Mouse (Mus musculus): ENCODE measurements around the gene Apoc1. TPM values are rescaled to one million over a fixed set of nuclear protein-coding genes. Genes with fewer than 3 reads are reported as not detected.

The Apoc1 gene
- total and polyA plus RNA-seq, 3 experiments: 0.35 TPM; not detected in 2

- TF ChIP-seq SMC3 (IDR thresholded peaks at IDR 0.05; ENCODE audit: low read depth, low read length) (peak; percentile 29; the same call in 1 of the 2 replicates), ZNF384 (IDR thresholded peaks at IDR 0.05; ENCODE audit: low read depth, low read length) (peak; percentile 82), CTCF (IDR thresholded peaks at IDR 0.05 in 2 of 3, conservative IDR thresholded peaks at IDR 0.05 in 1 of 3; ENCODE audit: control insufficient read depth in 1 of 3, insufficient read depth in 1 of 3, low read depth in 2 of 3, low read length in 3 of 3, poor library complexity in 1 of 3, severe bottlenecking in 1 of 3) (peak; percentile 39 to 61 (median 52)), RAD21 (IDR thresholded peaks at IDR 0.05; ENCODE audit: low read depth, low read length) (peak; percentile 41), RCOR1 (IDR thresholded peaks at IDR 0.05; ENCODE audit: low read depth, low read length) (no peak)
- Histone ChIP-seq H3K79me2 (ENCODE audit: control insufficient read depth, insufficient read depth, low read length, poor library complexity) (peaks cover 29% of the 10 kb centered on the region), H3K9ac (ENCODE audit: control insufficient read depth, low read depth, low read length, poor library complexity, severe bottlenecking) (no peak overlapping the region), H3K4me1 (ENCODE audit: control insufficient read depth in 1 of 2, insufficient read depth in 2 of 2, low read length in 2 of 2) (peaks cover 4 to 12% of the 10 kb centered on the region in 2 experiments; a peak in 3 of 4 replicates), H3K27me3 (ENCODE audit: control insufficient read depth in 1 of 2, insufficient read depth in 2 of 2, low read length in 2 of 2) (no peaks in the 10 kb centered on the region), H3K36me3 (ENCODE audit: control insufficient read depth in 1 of 2, insufficient read depth in 2 of 2, low read length in 2 of 2) (peaks cover 0 to 11% of the 10 kb centered on the region in 2 experiments; a peak in 3 of 4 replicates), H3K4me3 (ENCODE audit: control insufficient read depth in 1 of 2, insufficient read depth in 1 of 2, low read depth in 2 of 2, low read length in 2 of 2) (no peak overlapping the region), H3K9me3 (replicated peaks; ENCODE audit: insufficient read depth, low read length) (no peaks in the 10 kb centered on the region), H3K27ac (ENCODE audit: control insufficient read depth, low read depth, low read length) (no peak overlapping the region)
- peak; percentile 73 for DNase-seq (ENCODE audit: low read depth, low spot score)
Observed at GRCm38 (mm10) chr7:19666750-19667149, 25.7 kb downstream of the Apoc1 start.

GRCm38 (mm10) chr7:19664955-19665841, 27.3 kb downstream of the Apoc1 start, which contains the start of gene Clptm1:
Clptm1 (minus strand) TSS chr7:19665033.
- Histone ChIP-seq H3K4me3 (ENCODE audit: control insufficient read depth in 1 of 2, insufficient read depth in 1 of 2, low read depth in 2 of 2, low read length in 2 of 2) (peak within 1 kb of the TSS; percentile 81 to 87), H3K79me2 (ENCODE audit: control insufficient read depth, insufficient read depth, low read length, poor library complexity) (peaks cover 43% of the 10 kb centered on the region), H3K4me1 (ENCODE audit: control insufficient read depth in 1 of 2, insufficient read depth in 2 of 2, low read length in 2 of 2) (peaks cover 4 to 12% of the 10 kb centered on the region in 2 experiments; a peak in 3 of 4 replicates)
- peak; percentile 99 for TF ChIP-seq SIN3A (IDR thresholded peaks at IDR 0.05; ENCODE audit: low read length)
- TF ChIP-seq KAT2A (conservative IDR thresholded peaks at IDR 0.05; ENCODE audit: low read depth, low read length): peak; percentile 74
- 0 out of 4 replicates have a peak, but pooled peaks of 1 of the 2 experiments have one; percentile 22 for TF ChIP-seq EP300 (IDR thresholded peaks at IDR 0.05; ENCODE audit: low read depth in 1 of 2, low read length in 2 of 2)
- TF ChIP-seq MYC (IDR thresholded peaks at IDR 0.05; ENCODE audit: low read depth, low read length): 0 out of 2 replicates have a peak, but pooled peaks have one; percentile 50
- no peak for TF ChIP-seq UBTF (IDR thresholded peaks at IDR 0.05; ENCODE audit: borderline replicate concordance, insufficient read depth, low read depth, low read length)
- TF ChIP-seq SMC3 (IDR thresholded peaks at IDR 0.05; ENCODE audit: low read depth, low read length): peak; percentile 61
- TF ChIP-seq ZNF384 (IDR thresholded peaks at IDR 0.05; ENCODE audit: low read depth, low read length): peak; percentile 55; the same call in 1 of the 2 replicates
- 0 out of 2 replicates have a peak, but pooled peaks have one; percentile 2 for TF ChIP-seq JUND (IDR thresholded peaks at IDR 0.05; ENCODE audit: low read depth, low read length)
- TF ChIP-seq MEF2A (IDR thresholded peaks at IDR 0.05; ENCODE audit: extremely low read depth, insufficient replicate concordance, low read depth, low read length, poor library complexity, severe bottlenecking): no peak
- TF ChIP-seq MAX (IDR thresholded peaks at IDR 0.05; ENCODE audit: low read length): peak; percentile 67
- no peak for TF ChIP-seq POLR2AphosphoS5 (IDR thresholded peaks at IDR 0.05; ENCODE audit: borderline replicate concordance, low read depth, low read length)
- peak; percentile 29 to 88 (median 47); a peak in 5 of 6 replicates for TF ChIP-seq CTCF (IDR thresholded peaks at IDR 0.05 in 2 of 3, conservative IDR thresholded peaks at IDR 0.05 in 1 of 3; ENCODE audit: control insufficient read depth in 1 of 3, insufficient read depth in 1 of 3, low read depth in 2 of 3, low read length in 3 of 3, poor library complexity in 1 of 3, severe bottlenecking in 1 of 3)
- TF ChIP-seq NELFE (IDR thresholded peaks at IDR 0.05; ENCODE audit: low read depth, low read length): peak; percentile 81
- no peak; the same call in 1 of the 2 replicates for TF ChIP-seq ETS1 (IDR thresholded peaks at IDR 0.05; ENCODE audit: low read depth, low read length)
- TF ChIP-seq USF1 (IDR thresholded peaks at IDR 0.05; ENCODE audit: low read depth, low read length): no peak
- TF ChIP-seq USF2 (IDR thresholded peaks at IDR 0.05; ENCODE audit: borderline replicate concordance in 1 of 2, insufficient read depth in 1 of 2, low read depth in 1 of 2, low read length in 2 of 2): no peak
- peak; percentile 76; the same call in 1 of the 2 replicates for TF ChIP-seq POLR2AphosphoS2 (IDR thresholded peaks at IDR 0.05; ENCODE audit: low read length)
- no peak for TF ChIP-seq ZC3H11A (IDR thresholded peaks at IDR 0.05; ENCODE audit: low read depth, low read length)
- TF ChIP-seq TBP (IDR thresholded peaks at IDR 0.05; ENCODE audit: low read depth, low read length): peak; percentile 80
- peak; percentile 84 for TF ChIP-seq MXI1 (IDR thresholded peaks at IDR 0.05; ENCODE audit: low read depth, low read length)
- TF ChIP-seq TCF12 (IDR thresholded peaks at IDR 0.05; ENCODE audit: low read depth, low read length): peak; percentile 48
- peak; percentile 72; the same call in 1 of the 2 replicates for TF ChIP-seq E2F4 (IDR thresholded peaks at IDR 0.05; ENCODE audit: borderline replicate concordance, low read depth, low read length)
- no peak for TF ChIP-seq MAFK (IDR thresholded peaks at IDR 0.05; ENCODE audit: borderline replicate concordance, low read depth, low read length)
- peak; percentile 53 to 71 for TF ChIP-seq POLR2A (IDR thresholded peaks at IDR 0.05; ENCODE audit: control insufficient read depth in 1 of 2, insufficient read depth in 1 of 2, low read depth in 1 of 2, low read length in 2 of 2, poor library complexity in 1 of 2)
- 0 out of 2 replicates have a peak, but pooled peaks have one; percentile 7 for TF ChIP-seq TAL1 (IDR thresholded peaks at IDR 0.05; ENCODE audit: low read length)

More at GRCm38 (mm10) chr7:19664955-19665841, 27.3 kb downstream of the Apoc1 start, which contains the start of gene Clptm1:
- H3K9me3 ChIP-seq (replicated peaks; ENCODE audit: insufficient read depth, low read length): no peaks in the 10 kb centered on the region
- H3K27ac ChIP-seq (ENCODE audit: control insufficient read depth, low read depth, low read length): peak within 1 kb of the TSS; percentile 95
- H3K9ac ChIP-seq (ENCODE audit: control insufficient read depth, low read depth, low read length, poor library complexity, severe bottlenecking): peak within 1 kb of the TSS; percentile 89
- DNase-seq (ENCODE audit: low read depth, low spot score): peak; percentile 99
- H3K27me3 ChIP-seq (ENCODE audit: control insufficient read depth in 1 of 2, insufficient read depth in 2 of 2, low read length in 2 of 2): no peaks in the 10 kb centered on the region
- peaks cover 0 to 11% of the 10 kb centered on the region in 2 experiments; a peak in 3 of 4 replicates for H3K36me3 ChIP-seq (ENCODE audit: control insufficient read depth in 1 of 2, insufficient read depth in 2 of 2, low read length in 2 of 2)
